Mouse (Mus musculus) common myeloid progenitor, adult 5-6 weeks (primary cell): ENCODE results near the gene Tymp. TPM values are rescaled to one million over a fixed set of nuclear protein-coding genes. Genes with fewer than 3 reads are reported as not detected.

ENCODE experiments used
- ATAC-seq: replicated peaks from 2 replicates; pipeline ENCODE4 v1.8.0; 2016; ENCODE audit warnings: low read depth, mild to moderate bottlenecking, moderate TSS enrichment, inconsistent platforms; ENCODE audit not compliant: poor library complexity, severe bottlenecking
- total RNA-seq: library from RNA; stranded (forward); fragments of 200-1000, 187-1606 nt; gene quantifications from 2 replicates; pipeline ENCODE4 v1.2.3, GENCODE M21; 2017

Tymp gene
- total RNA-seq, 1 experiment from 2014 or later, result 0.78 TPM

DNA sequence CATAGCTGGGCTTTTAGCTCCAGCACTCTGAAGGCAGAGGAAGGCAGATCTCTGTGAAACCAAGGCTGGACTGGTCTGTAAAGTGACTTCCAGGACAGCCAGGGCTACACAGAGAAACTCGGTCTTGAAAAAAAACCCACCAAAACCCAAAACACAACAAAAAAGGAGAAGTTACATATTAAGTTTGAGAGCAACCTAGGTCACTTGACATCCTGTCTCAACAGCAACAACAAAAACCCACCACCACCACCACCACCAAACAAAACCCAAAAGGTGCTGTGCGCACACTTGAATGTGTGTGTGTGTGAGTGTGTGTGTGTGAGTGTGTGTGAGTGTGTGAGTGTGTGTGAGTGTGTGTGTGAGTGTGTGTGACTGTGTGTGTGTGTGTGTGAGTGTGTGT, 37.1 kb downstream of the Tymp start:
- ATAC-seq, result peak; percentile 80

DNA sequence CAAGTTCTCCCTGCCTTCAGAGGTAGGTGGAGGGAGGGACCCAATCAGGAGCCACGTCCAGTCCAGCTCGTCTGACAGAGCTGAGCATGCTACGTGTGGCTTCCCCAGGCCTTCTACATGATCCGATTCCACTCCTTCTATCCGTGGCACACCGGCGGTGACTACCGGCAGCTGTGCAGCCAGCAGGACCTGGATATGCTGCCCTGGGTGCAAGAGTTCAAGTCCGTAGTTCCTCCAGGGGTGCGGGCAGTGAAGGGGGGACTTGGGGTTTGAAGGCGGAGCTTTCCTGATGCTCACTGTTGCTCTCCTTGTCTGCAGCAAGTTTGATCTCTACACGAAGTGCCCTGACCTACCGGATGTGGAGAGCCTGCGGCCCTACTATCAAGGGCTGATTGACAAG, 40.4 kb downstream of the Tymp start:
- no peak for ATAC-seq

DNA sequence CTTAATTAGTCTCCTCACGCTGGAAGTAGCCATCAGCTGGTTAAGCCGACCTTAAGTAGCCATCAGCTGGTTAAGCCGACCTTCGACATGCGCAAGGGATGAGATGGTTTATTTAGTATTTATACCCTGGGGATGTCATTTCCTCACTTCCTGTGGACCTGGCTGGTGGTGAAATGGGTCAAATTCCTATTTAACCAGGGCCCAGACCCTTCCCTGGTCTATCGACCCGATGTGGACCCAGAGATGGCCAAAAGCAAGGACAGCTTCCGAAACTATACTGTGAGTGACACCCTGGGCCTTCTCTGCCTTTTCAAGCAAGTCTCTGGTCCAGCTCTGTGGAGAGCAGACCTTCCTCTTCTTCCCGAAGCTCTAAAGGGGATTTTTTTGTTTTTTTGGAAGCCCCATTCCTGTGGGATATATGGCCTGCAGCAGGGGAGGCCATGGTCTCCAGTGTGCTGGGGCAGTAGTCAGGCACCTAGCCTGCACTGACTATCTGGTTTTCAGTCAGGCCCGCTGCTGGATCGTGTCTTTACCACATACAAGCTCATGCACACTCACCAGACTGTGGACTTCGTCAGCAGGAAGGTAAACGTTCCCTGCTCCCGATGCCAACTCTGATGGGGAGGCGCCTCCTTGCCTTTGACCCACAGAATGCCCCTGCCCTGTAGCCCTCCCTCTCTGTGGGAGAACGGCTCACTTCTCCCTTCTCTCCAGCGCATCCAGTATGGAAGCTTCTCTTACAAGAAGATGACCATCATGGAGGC, 41.9 kb downstream of the Tymp start:
- no peak for ATAC-seq

DNA sequence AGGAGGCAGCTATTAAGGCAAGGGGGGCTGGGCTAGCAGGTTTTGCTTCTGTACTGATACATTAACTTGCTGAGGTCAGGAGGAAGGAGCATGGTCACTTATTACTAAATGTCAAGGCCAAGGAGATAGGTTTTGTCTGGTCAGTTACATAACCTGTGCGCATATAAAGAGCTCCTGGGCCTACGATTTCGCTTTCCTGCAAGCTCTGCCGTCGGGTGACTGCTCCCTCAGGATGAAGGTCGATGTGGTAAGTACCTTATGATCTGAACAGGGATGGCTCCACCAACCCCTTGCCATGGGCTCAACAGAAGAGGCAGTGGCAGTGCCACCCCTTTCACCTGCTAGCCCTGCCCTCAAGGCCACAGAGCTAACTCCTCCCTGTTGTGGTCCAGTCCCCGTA, 42.6 kb downstream of the Tymp start, which contains the start of gene Miox:
Gene Miox (plus strand): TSS at position 128 of the 400 bp plus-strand sequence.
- no peak for ATAC-seq

DNA sequence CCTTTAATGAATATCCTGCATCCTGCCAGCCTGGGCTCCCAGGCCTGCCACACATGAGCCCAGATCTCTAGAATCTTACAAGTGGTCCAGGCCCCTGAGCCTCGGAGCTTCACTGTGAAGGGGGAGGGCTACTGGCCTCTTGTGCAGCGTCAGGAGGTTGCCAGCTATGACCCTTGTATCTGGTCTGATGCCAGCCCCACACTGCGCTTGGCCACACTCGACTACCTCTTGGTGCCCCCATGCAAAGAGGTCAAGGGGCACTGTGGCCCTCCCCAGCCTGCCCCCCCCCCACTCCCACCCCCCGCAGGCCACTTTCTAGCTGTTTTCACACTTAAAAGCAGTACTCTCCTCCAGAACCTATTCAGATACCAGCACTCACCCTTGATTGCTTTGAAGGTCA, 50.4 kb downstream of the Tymp start:
- ATAC-seq, result no peak

DNA sequence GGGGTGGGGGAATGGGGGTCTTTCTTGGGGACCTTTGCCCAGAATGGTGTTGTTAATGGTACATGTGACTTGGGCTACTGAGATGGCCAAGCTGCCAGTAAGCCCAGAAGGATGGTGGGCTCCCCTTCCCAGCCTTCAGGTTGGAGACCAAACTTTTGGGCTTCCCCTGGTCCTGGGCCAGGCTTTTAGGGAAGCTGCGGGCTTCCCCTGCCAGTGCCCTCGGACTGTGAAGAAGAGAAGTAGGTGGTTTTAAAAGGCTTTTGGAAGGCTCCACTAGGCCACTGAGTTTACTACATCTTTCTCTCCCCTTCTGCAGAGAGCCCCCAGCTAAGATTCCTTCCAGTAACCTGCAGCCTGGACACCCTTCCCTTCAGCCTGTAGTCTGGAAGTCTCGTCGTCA, 53.2 kb downstream of the Tymp start:
- 0 out of 2 replicates have a peak, but pooled peaks have one; percentile 29 for ATAC-seq

DNA sequence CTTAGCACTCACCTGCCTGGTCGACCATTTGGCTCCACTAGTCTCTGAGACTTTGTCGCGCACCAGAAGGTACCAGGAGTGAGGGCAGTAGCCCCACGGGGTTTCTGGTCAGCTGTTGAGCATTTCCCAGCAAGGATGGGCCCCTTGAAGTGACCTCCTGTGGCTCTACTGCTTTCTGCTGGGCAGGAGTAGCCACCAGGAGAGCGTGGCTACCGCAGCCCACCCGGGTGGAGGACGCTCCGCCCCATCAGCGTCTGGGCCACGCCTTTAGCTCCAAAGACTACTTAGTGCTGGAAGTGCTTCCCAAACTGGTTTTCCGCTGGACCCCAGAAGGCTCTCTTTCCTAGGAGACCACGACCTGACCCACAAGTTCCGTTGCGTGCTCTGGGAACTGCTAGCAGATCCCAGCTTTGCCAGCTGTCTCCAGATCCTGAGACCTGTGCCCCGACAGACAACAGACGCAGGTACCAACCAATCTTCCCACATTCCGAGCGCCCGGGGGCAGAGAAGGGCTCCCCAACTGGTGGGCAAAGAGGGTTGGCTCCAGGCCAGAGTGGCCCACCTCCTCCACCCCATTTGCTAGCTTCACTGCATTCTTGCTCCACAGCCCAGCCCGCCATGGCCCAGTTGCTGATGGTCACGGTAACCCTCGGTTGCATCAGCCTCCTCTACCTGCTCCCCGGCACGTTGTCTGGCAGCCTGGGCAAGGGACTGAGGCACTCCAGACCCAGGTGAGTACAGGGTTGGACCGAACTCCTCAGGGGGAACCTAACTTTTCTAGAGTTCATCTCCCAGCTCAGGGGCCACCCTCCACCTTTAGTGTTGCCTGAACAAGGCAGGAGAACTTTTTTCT, 53.9 kb downstream of the Tymp start, which contains the start of gene Adm2:
Gene Adm2 (plus strand): TSS at position 51 of the 853 bp plus-strand sequence.
- ATAC-seq, result no peak

Other genes starting within 250 kb of the Tymp start
- 15.7 and 18.0 TPM in 2 replicates for gene Hdac10, start 248.3 kb downstream of the Tymp start, total RNA-seq
- not detected in 2 replicates for gene Mapk12, start 236.3 kb downstream of the Tymp start, total RNA-seq
- gene Mapk11, start 227.4 kb downstream of the Tymp start, total RNA-seq, result 0.50 and 0.73 TPM in 2 replicates
- 20.2 and 29.2 TPM in 2 replicates for gene Plxnb2, start 196.3 kb downstream of the Tymp start, total RNA-seq
- gene Dennd6b, start 180.5 kb downstream of the Tymp start, total RNA-seq, result 1.6 and 2.3 TPM in 2 replicates
- 15.6 and 22.7 TPM in 2 replicates for gene Ppp6r2, start 165.5 kb downstream of the Tymp start, total RNA-seq
- 43.3 and 53.7 TPM in 2 replicates for gene Sbf1, start 61.7 kb downstream of the Tymp start, total RNA-seq
- gene Adm2, start 54.3 kb downstream of the Tymp start, total RNA-seq, result not detected in 2 replicates
- not detected in 2 replicates for gene Miox, start 42.6 kb downstream of the Tymp start, total RNA-seq
- gene Lmf2, start 21.4 kb downstream of the Tymp start, total RNA-seq, result 13.9 and 14.4 TPM in 2 replicates
- 81.4 and 106 TPM in 2 replicates for gene Ncaph2, start 21.3 kb downstream of the Tymp start, total RNA-seq
- 21.8 and 23.0 TPM in 2 replicates for gene Sco2, start 3.2 kb downstream of the Tymp start, total RNA-seq
- 2.9 and 3.0 TPM in 2 replicates for gene Odf3b, start 2.2 kb upstream of the Tymp start, total RNA-seq
- not detected in 2 replicates for gene Klhdc7b, start 7.9 kb upstream of the Tymp start, total RNA-seq
- gene Syce3, start 33.5 kb upstream of the Tymp start, total RNA-seq, result not detected in 2 replicates
- gene Cpt1b, start 48.8 kb upstream of the Tymp start, total RNA-seq, result 2.6 TPM in 1 of 2 replicates, not detected in the other
- gene C730034F03Rik, start 52.5 kb upstream of the Tymp start, total RNA-seq, result 3.9 and 7.0 TPM in 2 replicates
- gene Gm44502, start 52.7 kb upstream of the Tymp start, total RNA-seq, result 0.29 and 0.46 TPM in 2 replicates
- gene Chkb, start 52.9 kb upstream of the Tymp start, total RNA-seq, result 11.7 and 15.9 TPM in 2 replicates
- gene Mapk8ip2, start 76.9 kb upstream of the Tymp start, total RNA-seq, result not detected in 2 replicates
- gene Arsa, start 100.4 kb upstream of the Tymp start, total RNA-seq, result 9.4 and 12.9 TPM in 2 replicates
- gene Shank3, start 122.6 kb upstream of the Tymp start, total RNA-seq, result 10.2 and 14.9 TPM in 2 replicates
- not detected in 2 replicates for gene Acr, start 191.3 kb upstream of the Tymp start, total RNA-seq
- 11.1 and 12.6 TPM in 2 replicates for gene Rabl2, start 214.9 kb upstream of the Tymp start, total RNA-seq